Mouse (Mus musculus) hindbrain, embryonic 11.5 days (tissue): ENCODE data around the gene 1700109H08Rik. TPM values are rescaled to one million over a fixed set of nuclear protein-coding genes. Genes with fewer than 3 reads are reported as not detected.
"Not testable (repeated sequence)": the region's sequence is repeated elsewhere in the genome, so short reads cannot be mapped to it uniquely, and the experiment has no call there.

Source experiments
- ATAC-seq: fragments of 200-750 bp; cut with Nextera tagmentation; 2 replicates; pipeline ENCODE4 v1.8.0; 2017; ENCODE audit warnings: mild to moderate bottlenecking, moderate TSS enrichment, moderate library complexity; ENCODE audit not compliant: low FRiP score
- DNase-seq: peaks from one replicate; pipeline ENCODE4 v3.0.0-alpha.2; 2015; ENCODE audit warnings: low spot score
- H3K27ac ChIP-seq: fragments of 300-500 bp; sonication (generic); 2 replicates; pipeline ENCODE4 v1.5.1; 2014; ENCODE audit warnings: mild to moderate bottlenecking, low read depth, low read length
- H3K27me3 ChIP-seq: fragments of 300-500 bp; sonication (generic); 2 replicates; pipeline ENCODE4 v1.6.1; 2014; ENCODE audit warnings: mild to moderate bottlenecking, low read length, moderate library complexity, mixed read lengths; ENCODE audit not compliant: control insufficient read depth, insufficient read depth
- H3K36me3 ChIP-seq: fragments of 300-500 bp; sonication (generic); 2 replicates; pipeline ENCODE4 v1.6.1; 2014; ENCODE audit warnings: mild to moderate bottlenecking, low read length, moderate library complexity, mixed read lengths; ENCODE audit not compliant: control insufficient read depth, insufficient read depth
- H3K4me1 ChIP-seq: fragments of 300-500 bp; sonication (generic); replicated peaks from 2 replicates; pipeline ENCODE4 v1.6.1; 2014; ENCODE audit warnings: low read length, mixed read lengths; ENCODE audit not compliant: control insufficient read depth, insufficient read depth
- H3K4me2 ChIP-seq: fragments of 300-500 bp; sonication (generic); replicated peaks from 2 replicates; pipeline ENCODE4 v1.6.1; 2014; ENCODE audit warnings: mild to moderate bottlenecking, low read depth, low read length
- H3K4me3 ChIP-seq: fragments of 300-500 bp; sonication (generic); 2 replicates; pipeline ENCODE4 v1.5.1; 2014; ENCODE audit warnings: low read depth, low read length
- H3K9ac ChIP-seq: fragments of 300-500 bp; sonication (generic); 2 replicates; pipeline ENCODE4 v1.6.1; 2014; ENCODE audit warnings: low read depth, low read length
- H3K9me3 ChIP-seq: fragments of 300-500 bp; sonication (generic); 2 replicates; pipeline ENCODE4 v1.6.1; 2016; ENCODE audit warnings: low read length; ENCODE audit not compliant: control insufficient read depth
- WGBS: fragments of 180-500 bp; shearing (Covaris S2); extraction: QIAGEN DNeasy Blood & Tissue Kit; methylation state at CpG from one replicate; pipeline ENCODE4 v1.1.7; 2014; 5-methylcytosine and 5-hydroxymethylcytosine counted together
- polyA plus RNA-seq: library from polyadenylated mRNA; unstranded; fragments of >200 nt; fragmentation: Nextera tagmentation; extraction: Ambion mirVana; gene quantifications from 2 replicates; pipeline ENCODE4 v1.2.1, GENCODE M21; 2014

Gene 1700109H08Rik
- polyA plus RNA-seq, 1 experiment from 2014 or later: 5.1 TPM

DNA sequence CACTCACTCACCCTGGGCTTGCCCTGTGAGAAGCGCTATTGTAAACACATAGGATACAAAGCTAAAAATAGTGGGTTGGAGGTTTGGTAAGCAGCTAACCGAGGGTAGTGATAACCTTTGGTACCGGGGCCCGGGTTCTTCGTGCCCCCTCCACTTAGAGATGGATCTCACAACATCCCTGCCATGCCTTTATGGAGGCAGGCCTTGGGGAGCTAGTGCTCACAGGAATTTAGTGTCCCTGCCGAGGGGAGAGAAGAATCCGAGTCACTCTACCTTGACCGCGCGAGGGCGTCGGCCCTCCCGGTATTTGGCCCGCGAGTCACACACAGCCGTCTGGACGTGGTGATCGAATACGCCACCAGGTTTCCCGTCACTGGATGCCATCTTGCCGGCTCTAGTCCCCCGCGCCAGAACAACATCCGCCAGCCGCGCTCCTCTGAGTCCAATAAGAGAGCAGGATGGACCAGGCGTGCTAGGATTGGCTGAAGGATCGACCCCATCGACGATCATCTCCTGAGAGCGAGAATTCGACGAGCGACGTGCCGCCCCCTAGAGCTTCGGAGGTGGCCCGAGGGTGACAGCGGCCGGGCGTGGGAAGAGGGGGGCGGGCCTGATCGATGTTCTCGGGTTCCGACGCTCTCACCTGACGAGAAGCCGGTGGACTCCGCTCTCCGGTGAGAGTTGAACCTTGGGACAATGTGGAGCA lies 24.5 kb downstream of the 1700109H08Rik start, which contains the start of gene Pex1:
Pex1 (plus strand) TSS at position 374 of the 706 bp plus-strand sequence.
- H3K4me2 ChIP-seq: peak within 1 kb of the TSS; percentile 69
- WGBS: 1% methylated on average over 50 of the region's 50 CpGs

DNA sequence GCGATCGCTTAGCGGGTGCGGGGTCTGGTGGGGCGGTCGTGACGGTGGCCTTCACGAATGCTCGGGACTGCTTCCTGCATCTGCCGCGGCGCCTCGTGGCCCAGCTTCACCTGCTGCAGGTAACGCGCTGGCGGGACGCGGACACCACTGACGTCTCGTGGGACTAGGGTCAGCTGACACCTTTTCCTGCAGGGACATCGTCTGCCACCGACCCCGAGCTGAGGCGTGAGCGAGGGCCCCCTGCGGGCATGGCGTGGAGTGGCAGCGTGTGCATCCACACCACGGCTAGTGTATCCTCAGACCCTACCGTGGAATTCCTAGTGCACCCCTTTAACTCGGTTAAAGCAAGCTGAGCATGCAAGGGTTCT lies 25.0 kb downstream of the 1700109H08Rik start, which contains the start of gene Rbm48:
Rbm48 (minus strand) TSS at position 187 of the 368 bp plus-strand sequence.
- no peaks in the 10 kb centered on the region for H3K27me3 ChIP-seq
- H3K4me2 ChIP-seq: peak within 1 kb of the TSS; percentile 69
- peak within 1 kb of the TSS; percentile 85 for H3K4me3 ChIP-seq
- under 1% methylated on average over 31 of the region's 31 CpGs for WGBS
- peak; percentile 80 for DNase-seq
- H3K36me3 ChIP-seq: no peaks in the 10 kb centered on the region
- ATAC-seq: peak; percentile 88
- H3K4me1 ChIP-seq: no peaks in the 10 kb centered on the region
- no peak within 1 kb of the TSS for H3K27ac ChIP-seq
- H3K9ac ChIP-seq: peak within 1 kb of the TSS; percentile 71
- no peaks in the 10 kb centered on the region for H3K9me3 ChIP-seq

More for the DNA sequence above, 24.5 kb downstream of the 1700109H08Rik start, which contains the start of gene Pex1:
- peak within 1 kb of the TSS; percentile 85 for H3K4me3 ChIP-seq
- H3K9ac ChIP-seq: peak within 1 kb of the TSS; percentile 71
- H3K9me3 ChIP-seq: no peaks in the 10 kb centered on the region
- peak; percentile 94 for DNase-seq
- H3K27ac ChIP-seq: no peak within 1 kb of the TSS
- H3K4me1 ChIP-seq: no peaks in the 10 kb centered on the region
- H3K36me3 ChIP-seq: no peaks in the 10 kb centered on the region
- peak; percentile 99 for ATAC-seq
- H3K27me3 ChIP-seq: no peaks in the 10 kb centered on the region

DNA sequence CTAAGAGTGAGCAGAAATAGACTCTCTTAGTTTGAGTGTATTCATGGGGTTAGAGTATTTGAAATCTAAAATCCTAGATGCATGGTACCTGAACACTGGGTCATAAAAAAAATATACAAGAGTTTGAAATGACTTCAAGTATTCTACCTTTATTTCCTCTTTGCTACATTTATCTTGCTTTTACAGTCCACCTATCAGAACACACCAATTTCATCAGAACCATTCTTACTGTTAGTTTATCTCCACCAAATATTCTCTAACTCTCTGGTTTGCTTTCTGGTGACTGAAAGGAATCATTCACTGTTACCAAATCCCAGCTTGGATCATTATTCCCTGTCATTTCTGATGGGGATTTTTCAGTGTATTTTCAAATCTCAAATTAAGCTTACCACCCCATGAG lies 25.8 kb downstream of the 1700109H08Rik start:
- no peak for ATAC-seq
- no peak for DNase-seq
- Histone ChIP-seq H3K36me3 (no peaks in the 10 kb centered on the region), H3K4me2 (no peak overlapping the region), H3K4me1 (no peaks in the 10 kb centered on the region), H3K9ac (no peak overlapping the region), H3K4me3 (peak overlapping the region; percentile 85; the same call in 1 of the 2 replicates), H3K27me3 (no peaks in the 10 kb centered on the region), H3K27ac (no peak overlapping the region), H3K9me3 (no peaks in the 10 kb centered on the region)

DNA sequence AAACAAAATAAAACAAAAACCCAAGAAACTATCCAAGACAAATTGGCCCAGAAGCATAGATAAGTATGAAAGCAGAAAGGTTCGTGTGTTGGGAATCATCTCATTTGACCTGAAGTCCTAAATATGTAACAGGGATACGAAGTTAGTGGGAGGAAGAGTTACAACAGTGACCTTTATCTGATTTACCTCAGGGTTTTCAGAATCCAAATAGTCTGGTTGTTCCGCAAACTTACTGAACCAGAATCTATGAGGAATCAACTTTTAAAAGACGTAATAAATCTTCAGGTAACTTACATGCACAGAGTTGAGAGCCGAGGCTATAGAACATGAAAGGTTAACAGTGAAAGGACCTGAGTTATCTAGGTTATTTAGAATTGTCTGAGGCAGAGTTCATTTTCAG lies 27.4 kb downstream of the 1700109H08Rik start:
- H3K4me2 ChIP-seq: no peak overlapping the region
- no peaks in the 10 kb centered on the region for H3K27me3 ChIP-seq
- no peak for ATAC-seq
- H3K27ac ChIP-seq: no peak overlapping the region
- no peak overlapping the region for H3K9ac ChIP-seq
- DNase-seq: no peak
- WGBS: 89% methylated on average over 5 of the region's 5 CpGs
- H3K4me3 ChIP-seq: no peak overlapping the region
- H3K36me3 ChIP-seq: no peaks in the 10 kb centered on the region
- H3K9me3 ChIP-seq: no peaks in the 10 kb centered on the region
- H3K4me1 ChIP-seq: no peaks in the 10 kb centered on the region

DNA sequence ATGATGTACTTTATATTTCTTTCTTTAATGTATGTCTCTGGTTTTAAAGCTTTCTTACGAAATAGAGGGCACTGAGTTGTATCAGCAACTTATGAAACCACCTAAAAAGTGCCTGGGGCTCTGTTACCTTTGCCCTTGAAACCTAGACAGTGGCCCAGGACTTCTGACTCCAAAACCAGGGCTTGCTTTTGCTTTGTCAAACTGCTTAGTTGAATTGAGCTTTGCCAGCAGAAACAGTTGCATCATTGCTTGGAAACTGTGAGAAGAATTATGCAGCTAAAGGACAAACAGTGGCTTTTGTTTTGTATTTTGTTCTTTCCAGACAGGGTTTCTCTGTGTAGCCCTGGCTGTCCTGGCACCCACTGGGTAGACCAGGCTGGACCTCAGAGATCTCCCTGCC lies 28.9 kb downstream of the 1700109H08Rik start:
- Histone ChIP-seq H3K36me3 (no peaks in the 10 kb centered on the region), H3K9me3 (no peaks in the 10 kb centered on the region), H3K4me3 (no peak overlapping the region), H3K27me3 (no peaks in the 10 kb centered on the region), H3K27ac (no peak overlapping the region), H3K4me1 (no peaks in the 10 kb centered on the region), H3K9ac (no peak overlapping the region), H3K4me2 (no peak overlapping the region)
- DNase-seq (no peak), ATAC-seq (no peak)
- WGBS: 94% methylated on average over 1 of the region's 1 CpGs

DNA sequence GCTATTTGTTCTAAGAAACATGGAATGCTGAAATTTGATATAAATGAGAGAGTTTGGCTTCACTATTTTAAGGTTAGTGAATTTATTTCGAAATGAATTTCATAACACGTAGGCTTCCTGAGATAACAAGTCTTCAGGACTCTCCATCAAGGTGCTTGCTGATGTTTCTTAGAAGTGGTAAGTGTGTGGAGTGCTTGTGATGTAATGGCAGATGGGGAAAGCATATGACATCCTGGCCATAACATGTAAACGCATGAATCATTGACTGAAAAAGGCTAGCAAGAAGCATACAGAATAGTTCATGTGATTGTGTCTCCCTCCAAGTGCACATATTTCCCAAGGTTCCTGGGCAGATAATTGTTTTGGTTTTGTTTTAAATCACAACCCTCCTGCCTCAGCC lies 29.4 kb downstream of the 1700109H08Rik start:
- no peaks in the 10 kb centered on the region for H3K4me1 ChIP-seq
- ATAC-seq: no peak
- no peak for DNase-seq

DNA sequence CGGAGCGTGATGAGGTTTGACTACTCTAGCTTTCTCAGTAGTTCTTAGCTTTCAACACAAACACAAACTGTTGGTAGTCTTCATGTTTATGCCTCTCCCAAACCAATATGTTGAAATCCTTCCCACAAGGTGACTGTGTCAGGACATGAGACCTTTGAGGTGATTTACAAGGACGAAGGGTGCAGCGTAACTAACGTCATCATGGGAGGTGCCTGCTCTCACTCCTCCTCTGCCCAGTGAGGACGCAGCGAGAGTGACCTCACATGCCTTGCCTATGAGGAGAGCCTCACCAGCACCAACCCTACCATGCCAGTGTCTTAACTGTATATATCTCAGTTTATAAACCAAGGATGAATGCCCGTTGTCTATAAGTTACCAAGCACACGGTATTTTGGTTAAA lies 35.7 kb downstream of the 1700109H08Rik start:
- ATAC-seq (no peak), DNase-seq (no peak)
- no peaks in the 10 kb centered on the region for H3K9me3 ChIP-seq
- H3K4me1 ChIP-seq: no peaks in the 10 kb centered on the region
- peaks cover 4% of the 10 kb centered on the region; the same call in 1 of the 2 replicates for H3K36me3 ChIP-seq
- 96% methylated on average over 9 of the region's 9 CpGs for WGBS
- H3K4me3 ChIP-seq: no peak overlapping the region
- H3K4me2 ChIP-seq: no peak overlapping the region
- no peaks in the 10 kb centered on the region for H3K27me3 ChIP-seq
- no peak overlapping the region for H3K27ac ChIP-seq
- H3K9ac ChIP-seq: no peak overlapping the region

More for the DNA sequence above, 29.4 kb downstream of the 1700109H08Rik start:
- Histone ChIP-seq H3K27ac (no peak overlapping the region), H3K9ac (no peak overlapping the region), H3K4me3 (no peak overlapping the region), H3K9me3 (no peaks in the 10 kb centered on the region), H3K4me2 (no peak overlapping the region), H3K36me3 (no peaks in the 10 kb centered on the region), H3K27me3 (no peaks in the 10 kb centered on the region)
- 92% methylated on average over 3 of the region's 3 CpGs for WGBS

DNA sequence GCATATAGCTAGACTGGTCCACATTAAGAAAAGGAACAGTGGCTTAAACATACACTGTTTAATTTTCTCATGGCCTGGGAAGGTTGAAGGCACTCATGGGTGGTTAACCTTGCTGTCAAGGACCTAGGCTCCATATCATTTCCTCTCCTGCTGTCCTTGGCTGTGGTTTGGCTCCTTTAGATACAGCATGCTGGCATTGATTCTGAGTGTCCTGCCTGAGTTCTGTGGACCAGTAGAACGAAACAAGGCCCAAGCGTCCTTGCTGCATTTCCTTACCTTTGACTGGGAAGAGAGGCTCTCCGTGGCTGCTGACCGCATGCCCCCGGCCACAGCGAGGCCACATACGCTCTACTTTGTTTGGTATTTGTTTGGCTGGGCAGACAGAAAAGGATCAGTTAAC lies 37.9 kb downstream of the 1700109H08Rik start:
- H3K4me3 ChIP-seq: no peak overlapping the region
- peaks cover 6% of the 10 kb centered on the region for H3K36me3 ChIP-seq
- 92% methylated on average over 7 of the region's 7 CpGs for WGBS
- H3K4me1 ChIP-seq: no peaks in the 10 kb centered on the region
- DNase-seq: no peak
- no peak overlapping the region for H3K4me2 ChIP-seq
- no peaks in the 10 kb centered on the region for H3K27me3 ChIP-seq
- ATAC-seq: no peak
- H3K9ac ChIP-seq: no peak overlapping the region
- no peak overlapping the region for H3K27ac ChIP-seq
- no peaks in the 10 kb centered on the region for H3K9me3 ChIP-seq

DNA sequence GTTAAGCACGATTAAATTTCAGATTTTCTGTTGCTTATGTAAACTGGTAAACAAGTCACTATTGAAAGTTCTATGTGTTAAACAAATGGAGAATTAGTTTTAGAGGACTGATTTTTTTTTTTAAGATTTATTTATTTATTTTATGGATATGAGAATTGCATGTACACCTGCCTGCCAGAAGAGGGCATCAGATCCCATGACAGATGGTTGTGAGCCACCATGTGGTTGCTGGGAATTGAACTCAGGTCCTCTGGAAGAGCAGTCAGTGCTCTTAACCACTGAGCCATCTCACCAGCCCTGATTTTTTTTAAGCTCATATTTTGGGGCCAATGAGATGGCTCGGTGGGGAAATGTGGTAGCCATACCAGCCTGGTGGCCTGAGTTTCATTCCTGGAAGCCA lies 40.5 kb downstream of the 1700109H08Rik start:
- not testable (repeated sequence) for H3K36me3 ChIP-seq, H3K4me2 ChIP-seq, H3K4me1 ChIP-seq, H3K27me3 ChIP-seq, H3K27ac ChIP-seq, H3K4me3 ChIP-seq, H3K9ac ChIP-seq, ATAC-seq, H3K9me3 ChIP-seq, DNase-seq
- WGBS: 95% methylated on average over 2 of the region's 2 CpGs
